Mouse (Mus musculus) ES-Bruce4 (cell line): ENCODE results near the gene B9d2.

Source experiments
- EP300 ChIP-seq: IDR thresholded peaks from 2 replicates; pipeline ENCODE4 v1.6.1; 2011; ENCODE audit warnings: low read depth, low read length; ENCODE audit not compliant: insufficient read depth
- POLR2A ChIP-seq: IDR thresholded peaks from one replicate; pipeline ENCODE4 v1.8.1; 2011; ENCODE audit warnings: low read length; ENCODE audit not compliant: insufficient read depth

GRCm38 (mm10) chr7:25687811-25688401 is 7.3 kb downstream of the B9d2 start:
- TF ChIP-seq POLR2A (no peak), EP300 (no peak)
